Mouse (Mus musculus): ENCODE results near the gene Lrig1.

DNA sequence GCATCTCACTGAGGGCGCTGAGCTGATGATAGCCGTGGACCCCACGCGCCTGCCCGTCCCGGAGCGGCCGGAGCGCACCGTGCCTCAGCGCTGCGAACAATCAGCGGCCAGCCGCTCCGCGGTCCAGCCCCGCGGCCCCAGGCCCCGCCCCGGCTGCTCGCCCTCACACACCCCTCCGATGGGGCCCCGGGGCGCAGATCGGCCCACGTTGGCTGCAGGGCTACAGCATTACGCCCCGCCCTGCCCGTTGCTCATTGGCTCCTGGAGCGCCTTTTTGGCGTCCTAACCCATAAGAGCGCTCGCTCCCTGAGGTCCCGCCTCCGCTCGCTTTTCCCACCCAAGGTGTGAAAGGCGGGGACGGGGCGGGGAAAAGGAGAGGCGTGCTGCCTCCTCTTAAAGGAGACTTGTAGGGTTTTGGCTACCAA lies at the start of gene Lrig1:
- TF ChIP-seq CTCF (IDR thresholded peaks at IDR 0.05; ENCODE audit: extremely low read depth, insufficient read depth, insufficient read length, insufficient replicate concordance) (no peak), POLR2A (IDR thresholded peaks at IDR 0.05; ENCODE audit: low read depth, low read length) (no peak)

All from spleen, adult 2 months (tissue).